Mouse (Mus musculus): Measurements from ENCODE around the gene Syn3. TPM values are rescaled to one million over a fixed set of nuclear protein-coding genes. Genes with fewer than 3 reads are reported as not detected.

Syn3 gene
- polyA plus RNA-seq, 1 experiment from 2014 or later = 7.6 TPM

Other genes starting within 250 kb of the Syn3 start
- 13.3 and 13.6 TPM in 2 replicates for gene Timp3, start 198.5 kb downstream of the Syn3 start, polyA plus RNA-seq (2015; fragmentation: Nextera tagmentation; extraction: Ambion mirVana)
- 341 and 372 TPM in 2 replicates for gene Hsp90b1, start 206.6 kb upstream of the Syn3 start, polyA plus RNA-seq (2015; fragmentation: Nextera tagmentation; extraction: Ambion mirVana)
- gene Ttc41, start 206.9 kb upstream of the Syn3 start, polyA plus RNA-seq (2015; fragmentation: Nextera tagmentation; extraction: Ambion mirVana) = 1.3 and 1.7 TPM in 2 replicates